Mouse (Mus musculus) embryo, embryonic 10 days (tissue): ENCODE measurements at regions not wholly inside any gene's neighbourhood (a gene's known extent, or its start where the extent isn't known, plus 50 kb on each side); places are given as distances from the start of the nearest gene placed in this dataset.
A peak's percentile ranks its signal among the peaks of the same experiment; 100 is the strongest.

Source experiments
- DNase-seq: peaks from one replicate; pipeline ENCODE4 v3.0.0-alpha.2; 2015; ENCODE audit warnings: low spot score

DNA sequence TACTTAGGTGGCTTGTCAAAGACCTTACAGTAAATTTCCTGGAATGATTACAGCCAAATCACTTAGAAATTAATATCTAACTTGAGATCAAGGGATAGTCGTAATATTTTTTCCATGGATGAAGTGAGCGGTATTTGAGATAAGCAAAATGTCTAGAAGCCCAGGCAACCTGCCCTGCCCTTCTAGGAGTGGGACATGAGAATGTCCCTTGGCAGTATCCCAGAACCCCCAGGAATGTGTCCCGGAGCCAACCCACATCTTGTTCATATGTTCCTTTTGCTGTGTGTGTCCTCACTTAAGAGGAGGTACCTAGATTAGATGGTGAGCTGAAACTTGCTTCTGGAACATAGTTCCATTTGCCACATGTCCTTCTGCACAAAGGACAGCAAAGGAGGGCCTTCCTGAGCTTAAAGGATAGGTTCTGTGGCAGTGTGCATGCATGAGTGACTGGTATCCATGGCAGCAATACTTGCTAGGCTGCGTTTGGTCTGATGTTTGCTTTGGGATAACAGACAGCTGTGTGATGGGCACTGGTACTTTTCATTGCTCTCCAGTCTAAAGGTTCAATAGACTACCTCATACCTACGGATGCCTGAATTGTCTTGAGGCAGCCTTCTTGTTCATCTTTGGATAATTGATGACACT, 231.0 kb upstream of the Krr1 start:
- DNase-seq: peak; percentile 54

- peak; percentile 38 for DNase-seq
These were observed 229.2 kb upstream of the Krr1 start for GRCm38 (mm10) chr10:111743291-111743690.

DNA sequence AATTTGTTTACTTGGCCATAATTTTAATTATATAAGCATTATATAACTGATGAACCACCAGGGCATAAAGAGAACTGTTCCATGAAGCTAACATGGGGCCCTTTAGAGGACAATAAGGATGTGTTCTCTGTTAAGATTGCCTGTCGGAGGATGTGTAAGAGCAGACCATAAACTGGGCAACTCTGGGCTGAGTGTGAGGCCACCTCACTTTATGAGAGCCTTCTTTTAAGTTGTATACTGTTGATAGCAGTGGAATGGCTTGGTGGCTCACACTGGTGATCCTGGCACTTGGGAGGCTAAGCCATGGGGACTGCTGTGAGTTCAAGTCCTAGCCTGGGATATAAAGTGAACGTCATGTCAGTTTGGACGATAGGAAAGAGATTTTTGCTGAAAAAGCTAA, 227.3 kb upstream of the Krr1 start:
- no peak for DNase-seq

GRCm38 (mm10) chr10:111746067-111746878, 226.2 kb upstream of the Krr1 start:
- DNase-seq: no peak

GRCm38 (mm10) chr10:111746879-111747477, 225.5 kb upstream of the Krr1 start:
- no peak for DNase-seq

DNA sequence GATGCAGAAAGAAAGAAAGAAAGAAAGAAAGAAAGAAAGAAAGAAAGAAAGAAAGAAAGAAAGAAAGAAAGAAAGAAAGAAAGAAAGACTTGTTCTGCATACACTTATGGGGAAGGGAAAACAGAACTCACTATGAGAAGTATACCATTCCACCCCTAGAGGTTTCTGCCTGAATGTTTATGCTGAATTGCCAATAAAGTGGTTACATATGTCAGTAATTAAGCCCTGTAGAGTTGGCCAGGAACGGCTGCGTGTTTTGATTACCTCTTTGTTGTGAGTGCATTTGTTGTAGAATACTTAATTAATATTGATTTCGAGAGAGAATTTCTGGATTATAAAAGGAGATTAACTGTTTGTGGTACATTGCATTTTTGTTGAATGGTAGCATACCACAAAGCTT, 224.0 kb upstream of the Krr1 start:
- DNase-seq: peak; percentile 34

- DNase-seq: no peak
These were observed 218.8 kb upstream of the Krr1 start for GRCm38 (mm10) chr10:111753646-111754045.

- DNase-seq: no peak
These were observed 216.5 kb upstream of the Krr1 start for GRCm38 (mm10) chr10:111755964-111756363.

DNA sequence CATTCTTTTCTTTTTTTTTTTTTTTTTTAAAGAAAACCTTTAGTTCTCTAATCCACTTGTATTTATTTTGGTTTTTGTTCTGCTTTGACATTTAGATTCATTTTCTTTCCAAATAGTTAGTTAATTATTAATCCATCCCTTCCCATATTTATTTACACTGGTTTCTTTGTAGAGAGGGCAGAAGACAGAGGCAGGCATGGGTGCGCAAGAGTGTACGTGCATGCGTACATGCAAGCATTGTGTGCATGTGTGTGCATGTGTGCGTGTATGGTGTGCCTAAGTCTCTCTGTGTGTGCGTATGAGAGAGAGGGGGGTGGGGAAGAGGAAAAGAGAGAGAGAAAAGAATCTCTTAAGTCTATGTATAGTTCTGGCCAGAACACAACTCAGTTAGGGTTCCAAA, 215.9 kb upstream of the Krr1 start:
- no peak for DNase-seq

DNA sequence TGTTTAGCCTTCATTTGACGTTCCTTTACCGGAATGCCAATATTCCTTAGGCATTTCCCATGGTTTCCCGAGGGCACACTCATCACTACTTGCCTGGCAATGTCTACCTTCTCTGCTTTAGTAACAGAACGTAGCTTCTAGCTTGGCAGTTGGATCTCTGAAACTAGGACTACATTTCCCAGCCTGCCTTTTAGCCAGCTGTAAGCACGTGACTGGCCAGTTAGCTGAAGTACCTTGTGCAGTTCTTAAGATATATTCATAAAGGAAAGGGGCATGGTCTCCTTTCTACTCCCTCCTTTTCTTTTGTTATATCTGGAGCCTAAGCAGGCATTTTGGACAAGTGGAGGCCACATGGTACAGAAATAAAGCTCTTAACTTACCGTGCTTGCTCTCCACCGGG, 214.8 kb upstream of the Krr1 start:
- no peak for DNase-seq

GRCm38 (mm10) chr10:111759505-111759904, 213.0 kb upstream of the Krr1 start:
- DNase-seq: no peak

DNA sequence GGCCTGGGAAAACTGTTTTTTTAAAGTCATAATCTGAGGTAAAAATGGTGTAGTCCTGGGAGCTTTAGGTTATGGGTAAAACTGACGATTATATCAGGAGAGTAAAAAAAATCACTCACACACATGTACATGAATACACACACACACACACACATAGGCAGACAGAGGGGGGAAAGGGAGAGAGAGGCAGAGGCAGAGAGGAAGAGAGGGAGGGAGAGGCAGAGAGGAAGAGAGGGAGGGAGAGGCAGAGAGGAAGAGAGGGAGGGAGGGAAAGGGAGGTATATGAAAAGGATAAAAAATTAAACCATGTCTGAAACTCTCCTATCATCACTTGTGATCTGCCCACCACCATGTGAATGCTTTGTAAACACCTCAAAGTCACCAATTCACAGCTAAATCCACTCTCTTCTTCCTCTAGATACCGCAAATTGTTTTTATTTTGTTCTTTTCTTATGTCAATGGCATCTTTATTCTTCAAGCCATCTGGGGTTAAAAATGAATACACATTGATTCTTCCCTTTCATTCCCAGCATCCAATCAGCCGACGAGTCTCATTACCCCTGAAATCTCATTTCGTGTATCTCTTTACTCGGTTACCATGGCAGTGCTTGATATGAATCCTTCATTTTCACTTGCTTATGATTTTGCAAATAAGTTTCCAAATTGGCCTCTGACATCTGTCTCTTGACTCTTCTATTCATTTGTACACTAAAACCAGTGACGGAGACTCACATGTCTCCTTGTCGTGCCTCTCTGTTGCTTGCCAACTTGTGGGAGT, 209.5 kb upstream of the Krr1 start:
- DNase-seq: no peak

- DNase-seq: no peak
These were observed 205.3 kb upstream of the Krr1 start for GRCm38 (mm10) chr10:111767011-111767720.

GRCm38 (mm10) chr10:111767813-111768455, 204.5 kb upstream of the Krr1 start:
- DNase-seq: no peak

- DNase-seq: no peak
These were observed 202.9 kb upstream of the Krr1 start for GRCm38 (mm10) chr10:111769486-111770002.

- DNase-seq: no peak
These were observed 202.4 kb upstream of the Krr1 start for GRCm38 (mm10) chr10:111770027-111770426.

GRCm38 (mm10) chr10:111771010-111771409, 201.5 kb upstream of the Krr1 start:
- no peak for DNase-seq

DNA sequence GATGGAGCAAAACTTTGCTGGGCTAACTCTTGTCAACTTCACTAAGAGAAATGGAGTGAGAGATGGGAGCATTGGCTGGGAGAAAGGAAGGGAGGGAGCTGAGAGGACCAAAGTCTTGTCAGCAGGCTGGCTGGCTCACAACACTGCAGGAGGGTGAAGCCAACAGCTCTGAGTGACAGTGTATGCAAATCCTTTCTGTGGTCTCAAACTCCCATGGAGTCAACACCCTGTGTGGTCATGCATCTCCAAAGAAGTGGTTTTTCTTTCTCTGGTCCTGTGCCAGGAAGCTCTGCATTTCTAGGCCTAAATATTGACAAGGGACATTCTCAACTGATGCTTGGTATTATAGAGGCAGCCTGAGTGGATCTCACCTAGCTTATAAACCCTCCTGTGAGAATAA, 194.9 kb upstream of the Krr1 start:
- DNase-seq: no peak

- no peak for DNase-seq
These were observed 194.4 kb upstream of the Krr1 start for GRCm38 (mm10) chr10:111778111-111778510.

DNA sequence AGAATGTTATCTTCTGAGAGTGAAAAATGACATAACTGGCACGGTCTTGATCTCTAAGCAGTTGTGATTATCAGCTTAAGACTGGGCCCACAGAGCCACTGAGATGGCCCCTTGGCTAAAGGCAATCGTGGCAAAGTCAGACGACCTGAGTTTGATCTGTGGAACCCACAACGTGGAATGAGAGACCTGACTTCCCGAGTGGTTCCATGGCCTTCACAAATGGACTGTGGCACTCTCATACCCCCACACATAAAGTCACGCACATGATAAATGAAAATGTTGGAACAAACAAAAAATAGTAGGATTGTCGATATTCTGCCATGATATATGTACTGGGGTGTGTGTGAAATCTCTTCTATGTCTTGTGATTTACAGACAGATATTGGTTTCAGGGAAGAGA, 192.5 kb upstream of the Krr1 start:
- no peak for DNase-seq

GRCm38 (mm10) chr10:111782195-111782810, 190.2 kb upstream of the Krr1 start:
- DNase-seq: no peak
